Mouse (Mus musculus) midbrain, embryonic 14.5 days (tissue): ENCODE measurements around the gene Nfatc4. TPM values are rescaled to one million over a fixed set of nuclear protein-coding genes. Genes with fewer than 3 reads are reported as not detected.
A peak's percentile ranks its signal among the peaks of the same experiment; 100 is the strongest.

Experiments used
- ATAC-seq: fragments of 200-750 bp; cut with Nextera tagmentation; 2 replicates; pipeline ENCODE4 v1.8.0; 2017; ENCODE audit warnings: moderate number of reproducible peaks, moderate library complexity; ENCODE audit not compliant: low FRiP score, low TSS enrichment
- DNase-seq: peaks from one replicate; pipeline ENCODE4 v3.0.0-alpha.2; 2015
- H3K27ac ChIP-seq: fragments of 300-500 bp; sonication (generic); replicated peaks from 2 replicates; pipeline ENCODE4 v1.5.1; 2014; ENCODE audit warnings: mild to moderate bottlenecking, low read depth, low read length, moderate library complexity
- H3K27me3 ChIP-seq: fragments of 300-500 bp; sonication (generic); 2 replicates; pipeline ENCODE4 v1.6.1; 2014; ENCODE audit warnings: low read length, control low read depth, mixed read lengths; ENCODE audit not compliant: control insufficient read depth, insufficient read depth
- H3K36me3 ChIP-seq: fragments of 300-500 bp; sonication (generic); 2 replicates; pipeline ENCODE4 v1.6.1; 2014; ENCODE audit warnings: low read length, control low read depth; ENCODE audit not compliant: control insufficient read depth, insufficient read depth
- H3K4me1 ChIP-seq: fragments of 300-500 bp; sonication (generic); 2 replicates; pipeline ENCODE4 v1.6.1; 2014; ENCODE audit warnings: mild to moderate bottlenecking, antibody characterized with exemption, low read length, control low read depth; ENCODE audit not compliant: control insufficient read depth, insufficient read depth
- H3K4me2 ChIP-seq: fragments of 300-500 bp; sonication (generic); 2 replicates; pipeline ENCODE4 v1.6.1; 2014; ENCODE audit warnings: mild to moderate bottlenecking, low read length, moderate library complexity
- H3K4me3 ChIP-seq: fragments of 300-500 bp; sonication (generic); replicated peaks from 2 replicates; pipeline ENCODE4 v1.5.1; 2014; ENCODE audit warnings: low read depth, low read length
- H3K9ac ChIP-seq: fragments of 300-500 bp; sonication (generic); replicated peaks from 2 replicates; pipeline ENCODE4 v1.6.1; 2014; ENCODE audit warnings: mild to moderate bottlenecking, low read length, moderate library complexity
- H3K9me3 ChIP-seq: fragments of 300-500 bp; sonication (generic); 2 replicates; pipeline ENCODE4 v1.6.1; 2016; ENCODE audit warnings: low read length, control low read depth, mixed read lengths; ENCODE audit not compliant: control insufficient read depth
- WGBS: fragments of 180-500 bp; shearing (Covaris S2); extraction: QIAGEN DNeasy Blood & Tissue Kit; methylation state at CpG from one replicate; pipeline ENCODE4 v1.1.7; 2014; 5-methylcytosine and 5-hydroxymethylcytosine counted together
- polyA plus RNA-seq: library from polyadenylated mRNA; unstranded; fragments of >200 nt; fragmentation: Nextera tagmentation; extraction: Ambion mirVana; gene quantifications from 2 replicates; pipeline ENCODE4 v1.2.1, GENCODE M21; 2014

Nfatc4 gene
- polyA plus RNA-seq, 1 experiment from 2014 or later, result 8.7 TPM

DNA sequence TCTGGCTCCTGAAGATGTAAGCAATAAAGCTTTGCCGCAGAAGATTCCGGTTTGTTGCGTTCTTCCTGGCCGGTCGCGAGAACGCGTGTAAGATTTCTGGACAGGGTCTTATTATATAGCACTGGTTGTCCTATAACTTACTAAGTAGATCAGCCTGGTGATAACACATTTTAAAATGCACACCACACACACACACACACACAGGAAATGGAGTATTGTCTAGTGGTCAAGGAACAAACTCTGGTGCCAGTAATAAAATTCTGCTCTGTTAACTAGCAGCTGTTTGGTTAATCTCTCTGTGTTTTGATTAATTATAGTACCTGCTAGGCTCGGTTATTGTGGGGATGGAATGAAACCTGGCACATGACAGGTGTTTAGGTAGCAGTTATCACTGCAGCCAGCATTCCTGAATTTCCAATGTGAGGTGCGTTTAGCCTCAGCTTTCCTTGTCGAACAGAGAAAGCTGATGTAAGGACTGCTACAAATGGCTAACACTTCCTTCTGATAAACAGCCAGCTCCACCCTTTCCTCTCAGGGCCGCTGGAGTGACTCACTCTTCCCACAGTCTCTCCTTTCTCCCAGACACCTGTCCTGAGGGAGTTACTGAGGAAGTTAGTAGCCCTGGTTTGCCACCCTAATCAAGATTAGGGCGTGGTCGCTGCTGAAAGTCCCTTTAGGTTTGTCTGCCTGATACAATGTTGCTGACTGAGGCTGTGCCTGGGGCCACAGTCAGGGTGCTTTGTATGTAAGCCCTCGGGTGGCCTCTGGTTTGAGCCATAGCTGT is 27.4 kb upstream of the Nfatc4 start:
- WGBS, result 90% methylated on average over 15 of the region's 15 CpGs
- no peak for ATAC-seq

DNA sequence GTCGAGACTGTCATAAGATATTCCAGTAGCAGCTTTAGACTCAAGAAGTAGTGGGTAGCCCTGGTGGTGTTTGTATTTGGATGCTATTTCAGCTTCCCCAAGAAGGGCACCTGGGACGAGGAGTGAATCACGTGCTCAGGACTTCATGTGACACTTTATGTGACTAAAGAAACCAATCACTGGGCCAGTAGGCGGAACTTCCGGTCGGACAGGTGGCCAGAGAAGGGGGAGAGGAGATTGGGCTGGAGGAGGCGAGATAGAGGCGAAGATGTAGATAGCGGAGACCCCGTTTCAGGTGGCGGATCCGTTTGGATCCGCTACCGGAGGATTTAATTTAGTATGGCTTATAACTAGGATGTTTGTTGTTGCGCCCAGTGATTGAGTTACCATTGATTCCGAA is 8.1 kb upstream of the Nfatc4 start:
- peak overlapping the region; percentile 70 for H3K4me2 ChIP-seq
- H3K4me1 ChIP-seq, result no peaks in the 10 kb centered on the region
- no peak overlapping the region for H3K27ac ChIP-seq
- no peaks in the 10 kb centered on the region for H3K36me3 ChIP-seq
- peak; percentile 87 for DNase-seq
- peak overlapping the region; percentile 41 for H3K4me3 ChIP-seq
- no peaks in the 10 kb centered on the region for H3K27me3 ChIP-seq
- peak overlapping the region; percentile 53 for H3K9ac ChIP-seq
- 17% methylated on average over 16 of the region's 16 CpGs for WGBS
- peak; percentile 84 for ATAC-seq
- H3K9me3 ChIP-seq, result no peaks in the 10 kb centered on the region

More for the DNA sequence above, 27.4 kb upstream of the Nfatc4 start:
- Histone ChIP-seq H3K4me3 (no peak overlapping the region), H3K9me3 (no peaks in the 10 kb centered on the region), H3K4me2 (no peak overlapping the region), H3K27me3 (no peaks in the 10 kb centered on the region), H3K4me1 (no peaks in the 10 kb centered on the region), H3K27ac (no peak overlapping the region), H3K36me3 (no peaks in the 10 kb centered on the region), H3K9ac (no peak overlapping the region)
- no peak for DNase-seq

DNA sequence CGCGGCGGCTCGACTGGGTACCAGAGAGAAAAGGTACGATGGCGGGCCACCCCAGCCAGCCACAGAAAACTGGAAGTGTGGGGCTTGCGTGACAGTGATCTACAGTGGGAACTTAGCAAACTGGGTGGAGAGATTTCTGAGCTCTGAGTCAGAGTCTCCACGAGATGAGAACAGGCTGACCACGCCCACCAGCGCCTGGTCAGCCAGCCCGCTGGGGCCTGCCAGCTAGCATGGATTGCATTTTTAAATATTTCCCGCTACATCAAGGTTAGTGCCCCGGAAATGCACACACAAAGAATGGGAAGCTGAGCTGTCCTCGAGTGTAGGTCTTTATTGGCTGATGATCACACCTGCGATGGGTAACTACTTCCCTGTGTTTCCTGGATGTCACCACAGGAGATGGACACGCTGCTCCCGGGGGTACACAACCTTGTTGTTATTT is 7.6 kb upstream of the Nfatc4 start:
- Histone ChIP-seq H3K27ac (peak overlapping the region; percentile 20; the same call in 1 of the 2 replicates), H3K36me3 (no peaks in the 10 kb centered on the region), H3K4me1 (no peaks in the 10 kb centered on the region), H3K9me3 (no peaks in the 10 kb centered on the region), H3K27me3 (no peaks in the 10 kb centered on the region), H3K4me3 (peak overlapping the region; percentile 41), H3K9ac (peak overlapping the region; percentile 53), H3K4me2 (peak overlapping the region; percentile 70)
- ATAC-seq, result peak; percentile 46
- WGBS, result 19% methylated on average over 17 of the region's 17 CpGs
- peak; percentile 73 for DNase-seq

DNA sequence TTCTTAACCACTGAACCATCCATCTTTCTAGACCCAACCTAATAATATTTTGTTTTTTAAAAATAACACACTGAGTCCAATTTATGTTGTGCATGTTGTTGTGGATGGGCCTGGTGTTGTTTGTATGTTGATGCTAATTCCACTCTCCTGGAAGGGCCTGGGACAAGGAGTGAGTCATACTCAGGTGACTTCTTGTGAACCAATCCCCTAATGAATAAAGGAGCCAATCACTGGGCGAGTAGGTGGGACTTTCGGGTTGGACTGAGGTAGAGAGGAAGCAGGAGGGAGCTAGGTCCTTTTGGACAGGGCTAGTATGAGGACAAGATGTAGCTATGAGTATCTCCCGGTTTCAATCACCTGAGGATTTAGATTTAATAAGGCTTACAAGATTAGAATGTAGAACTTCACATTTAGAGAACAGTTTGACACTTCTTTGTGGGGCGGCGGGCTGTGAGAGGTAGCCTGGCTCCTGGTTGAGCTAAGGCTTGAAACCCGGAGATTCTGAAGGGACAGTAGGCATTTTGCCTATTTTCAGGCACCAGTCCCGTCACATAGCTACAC is 3.0 kb upstream of the Nfatc4 start:
- H3K9me3 ChIP-seq, result no peaks in the 10 kb centered on the region
- H3K36me3 ChIP-seq, result no peaks in the 10 kb centered on the region
- H3K9ac ChIP-seq, result no peak overlapping the region
- 79% methylated on average over 7 of the region's 7 CpGs for WGBS
- H3K4me1 ChIP-seq, result peaks cover 6% of the 10 kb centered on the region
- no peak overlapping the region for H3K4me2 ChIP-seq
- ATAC-seq, result no peak
- DNase-seq, result no peak
- H3K27me3 ChIP-seq, result peaks cover 3% of the 10 kb centered on the region; the same call in 1 of the 2 replicates
- no peak overlapping the region for H3K27ac ChIP-seq
- no peak overlapping the region for H3K4me3 ChIP-seq

DNA sequence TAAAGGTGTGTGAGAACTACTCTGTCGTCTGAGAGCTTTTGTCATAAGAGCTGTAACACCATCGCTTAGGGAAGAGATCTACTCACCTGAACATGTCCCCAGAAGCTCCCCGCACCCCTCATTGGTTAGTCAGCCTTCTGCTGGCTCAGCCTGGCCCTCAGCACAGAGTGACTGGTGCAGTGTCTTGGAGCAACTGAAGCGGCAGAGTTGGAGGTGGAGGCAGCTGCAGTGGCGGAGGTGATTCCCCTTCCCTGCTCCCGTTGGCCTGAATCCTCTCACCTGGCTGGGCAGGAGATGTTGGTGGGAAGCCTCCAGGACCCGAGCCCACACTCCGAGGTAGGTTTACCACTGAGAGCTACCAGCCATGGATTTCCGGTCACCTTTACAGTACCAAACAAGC is 2.4 kb upstream of the Nfatc4 start:
- Histone ChIP-seq H3K4me1 (peaks cover 13% of the 10 kb centered on the region), H3K9ac (no peak overlapping the region), H3K27me3 (peaks cover 4% of the 10 kb centered on the region; the same call in 1 of the 2 replicates), H3K4me2 (no peak overlapping the region), H3K27ac (no peak overlapping the region), H3K36me3 (no peaks in the 10 kb centered on the region), H3K4me3 (no peak overlapping the region), H3K9me3 (no peaks in the 10 kb centered on the region)
- ATAC-seq (no peak), DNase-seq (no peak)
- WGBS, result 86% methylated on average over 9 of the region's 9 CpGs

DNA sequence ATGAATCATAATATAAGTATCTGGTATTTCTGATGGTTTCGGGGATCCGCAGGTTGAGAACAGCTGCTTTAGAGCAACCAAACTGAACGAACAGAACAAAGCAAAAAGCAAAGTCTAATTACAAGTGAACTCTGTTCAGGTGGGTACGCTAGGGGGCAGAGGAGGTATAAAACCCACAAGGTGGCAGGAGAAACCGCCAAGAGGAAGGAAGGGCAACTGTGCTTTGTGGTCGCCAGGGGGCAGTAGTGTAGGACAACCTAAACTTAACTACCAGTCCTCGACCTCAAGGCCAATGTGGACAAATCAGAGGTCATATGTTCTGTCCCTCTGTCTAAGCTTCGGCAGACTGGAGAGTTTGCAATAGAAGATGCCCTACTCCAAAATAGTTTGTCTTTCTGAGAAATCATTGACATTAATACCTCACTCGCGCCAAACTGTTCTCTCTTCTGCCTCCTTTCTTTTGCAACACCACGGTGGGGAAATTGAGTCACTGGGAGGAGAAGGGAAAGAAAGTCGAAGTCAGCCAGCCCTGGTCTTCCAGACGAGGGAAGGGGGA is 431 bp upstream of the Nfatc4 start:
- H3K4me1 ChIP-seq, result peaks cover 26% of the 10 kb centered on the region
- ATAC-seq (peak; percentile 16; the same call in 1 of the 2 replicates), DNase-seq (peak; percentile 86)
- peak overlapping the region; percentile 54 for H3K4me3 ChIP-seq
- peak overlapping the region; percentile 77 for H3K27ac ChIP-seq
- peak overlapping the region; percentile 74 for H3K4me2 ChIP-seq
- peak overlapping the region; percentile 71 for H3K9ac ChIP-seq
- H3K9me3 ChIP-seq, result no peaks in the 10 kb centered on the region
- no peaks in the 10 kb centered on the region for H3K36me3 ChIP-seq
- 7% methylated on average over 13 of the region's 13 CpGs for WGBS
- peaks cover 16% of the 10 kb centered on the region for H3K27me3 ChIP-seq

DNA sequence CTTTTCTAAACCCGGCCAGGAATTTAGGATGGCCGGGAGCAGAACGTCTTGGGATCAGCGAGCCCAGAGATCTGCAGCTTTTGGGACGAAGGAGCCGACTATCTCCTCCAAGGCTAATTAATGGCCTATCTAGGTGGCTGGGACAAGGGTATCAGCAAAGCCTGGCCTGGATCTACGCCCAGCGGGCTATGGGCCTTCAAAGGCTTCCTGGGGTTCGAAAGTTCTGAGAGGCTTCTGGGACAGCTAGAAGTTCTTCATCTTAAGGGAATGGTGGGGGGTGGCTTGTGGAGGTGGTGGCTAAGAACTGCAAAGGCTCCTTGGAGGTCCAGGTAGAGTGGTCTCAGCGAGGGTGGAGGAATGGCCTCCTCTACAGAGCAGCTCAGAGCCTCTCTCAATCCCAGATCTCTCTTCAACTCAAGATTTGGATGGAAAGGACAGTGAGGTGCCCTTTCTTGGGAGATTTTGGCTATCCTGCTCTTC is 1.1 kb downstream of the Nfatc4 start:
- no peak for ATAC-seq
- WGBS, result 3% methylated on average over 10 of the region's 10 CpGs
- Histone ChIP-seq H3K9ac (peak overlapping the region; percentile 71; the same call in 1 of the 2 replicates), H3K27me3 (peaks cover 16% of the 10 kb centered on the region), H3K4me1 (peaks cover 26% of the 10 kb centered on the region), H3K4me3 (peak overlapping the region; percentile 54), H3K27ac (peak overlapping the region; percentile 56; the same call in 1 of the 2 replicates), H3K9me3 (no peaks in the 10 kb centered on the region), H3K36me3 (no peaks in the 10 kb centered on the region), H3K4me2 (peak overlapping the region; percentile 74)
- DNase-seq, result peak; percentile 62

DNA sequence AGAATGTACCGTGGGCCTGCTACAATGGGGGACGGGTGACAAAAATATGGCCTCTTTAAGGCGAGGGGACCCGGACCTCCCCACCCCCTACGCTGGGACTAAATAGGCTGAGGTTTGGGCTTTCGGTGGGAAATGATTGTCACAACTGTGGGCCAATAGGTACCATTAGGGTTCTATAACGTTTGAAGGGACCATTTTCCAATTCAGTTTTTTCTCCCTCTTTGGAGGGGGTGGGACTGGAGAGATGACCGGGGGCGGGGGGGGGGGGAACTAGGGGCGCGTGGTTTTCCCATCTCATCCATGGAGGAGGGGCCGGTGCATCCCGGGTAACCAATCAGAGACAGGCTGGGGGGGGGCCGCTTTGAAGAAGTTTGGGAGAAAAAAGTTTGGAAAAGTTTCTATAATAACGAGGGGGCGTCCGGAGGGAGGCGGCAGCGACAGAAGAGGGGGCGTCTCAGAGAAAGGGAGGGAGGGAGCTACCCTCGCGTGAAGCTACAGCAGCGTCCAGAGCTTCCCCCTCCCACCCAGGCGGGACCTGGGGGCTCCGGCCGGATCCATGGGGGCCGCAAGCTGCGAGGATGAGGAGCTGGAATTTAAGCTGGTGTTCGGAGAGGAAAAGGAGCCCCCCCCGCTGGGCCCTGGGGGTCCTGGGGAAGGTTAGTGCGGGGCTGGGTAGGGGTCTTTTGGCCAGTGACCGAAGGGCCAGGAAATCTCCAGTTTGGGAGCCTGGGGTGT is 1.7 kb downstream of the Nfatc4 start:
- Histone ChIP-seq H3K36me3 (no peaks in the 10 kb centered on the region), H3K4me3 (peak overlapping the region; percentile 54), H3K4me1 (peaks cover 26% of the 10 kb centered on the region), H3K9ac (peak overlapping the region; percentile 41), H3K9me3 (no peaks in the 10 kb centered on the region), H3K27me3 (peaks cover 16% of the 10 kb centered on the region), H3K27ac (peak overlapping the region; percentile 56; the same call in 1 of the 2 replicates), H3K4me2 (peak overlapping the region; percentile 74)
- DNase-seq (peak; percentile 41), ATAC-seq (no peak)
- WGBS, result under 1% methylated on average over 32 of the region's 32 CpGs
